Mouse (Mus musculus): ENCODE results near the gene Klhl22. TPM values are rescaled to one million over a fixed set of nuclear protein-coding genes. Genes with fewer than 3 reads are reported as not detected.

The Klhl22 gene
- polyA plus RNA-seq, 1 experiment from 2014 or later, result 72.8 TPM

Other genes starting within 250 kb of the Klhl22 start
- gene Thap7, start 228.5 kb upstream of the Klhl22 start, polyA plus RNA-seq (2016; fragmentation: Nextera tagmentation; extraction: Ambion mirVana), result 49.4 and 52.2 TPM in 2 replicates
- gene Lrrc74b, start 198.4 kb upstream of the Klhl22 start, polyA plus RNA-seq (2016; fragmentation: Nextera tagmentation; extraction: Ambion mirVana), result 0.10 TPM in 1 of 2 replicates, not detected in the other
- gene P2rx6, start 197.7 kb upstream of the Klhl22 start, polyA plus RNA-seq (2016; fragmentation: Nextera tagmentation; extraction: Ambion mirVana), result 0.21 and 0.24 TPM in 2 replicates
- 1.5 and 1.6 TPM in 2 replicates for gene Slc7a4, start 176.4 kb upstream of the Klhl22 start, polyA plus RNA-seq (2016; fragmentation: Nextera tagmentation; extraction: Ambion mirVana)
- gene Smpd4, start 140.3 kb upstream of the Klhl22 start, polyA plus RNA-seq (2016; fragmentation: Nextera tagmentation; extraction: Ambion mirVana), result 66.7 and 68.7 TPM in 2 replicates
- 5.3 and 6.6 TPM in 2 replicates for gene Ccdc74a, start 113.1 kb upstream of the Klhl22 start, polyA plus RNA-seq (2016; fragmentation: Nextera tagmentation; extraction: Ambion mirVana)
- 50.3 and 50.5 TPM in 2 replicates for gene Med15, start 26.7 kb upstream of the Klhl22 start, polyA plus RNA-seq (2016; fragmentation: Nextera tagmentation; extraction: Ambion mirVana)
- 9.3 and 10.5 TPM in 2 replicates for gene Scarf2, start 37.7 kb downstream of the Klhl22 start, polyA plus RNA-seq (2016; fragmentation: Nextera tagmentation; extraction: Ambion mirVana)
- not detected in 2 replicates for gene B830017H08Rik, start 73.5 kb downstream of the Klhl22 start, polyA plus RNA-seq (2016; fragmentation: Nextera tagmentation; extraction: Ambion mirVana)
- 2.5 and 4.1 TPM in 2 replicates for gene Car15, start 78.7 kb downstream of the Klhl22 start, polyA plus RNA-seq (2016; fragmentation: Nextera tagmentation; extraction: Ambion mirVana)
- gene Gm20518, start 132.1 kb downstream of the Klhl22 start, polyA plus RNA-seq (2016; fragmentation: Nextera tagmentation; extraction: Ambion mirVana), result 0.35 and 0.42 TPM in 2 replicates
- gene Tssk1, start 134.6 kb downstream of the Klhl22 start, polyA plus RNA-seq (2016; fragmentation: Nextera tagmentation; extraction: Ambion mirVana), result 0.04 TPM in 1 of 2 replicates, not detected in the other
- 98.6 and 100 TPM in 2 replicates for gene Dgcr2, start 138.9 kb downstream of the Klhl22 start, polyA plus RNA-seq (2016; fragmentation: Nextera tagmentation; extraction: Ambion mirVana)
- 0.14 TPM in 1 of 2 replicates, not detected in the other for gene Tssk2, start 139.0 kb downstream of the Klhl22 start, polyA plus RNA-seq (2016; fragmentation: Nextera tagmentation; extraction: Ambion mirVana)
- gene Ess2, start 151.7 kb downstream of the Klhl22 start, polyA plus RNA-seq (2016; fragmentation: Nextera tagmentation; extraction: Ambion mirVana), result 57.4 and 60.6 TPM in 2 replicates
- gene Gsc2, start 155.4 kb downstream of the Klhl22 start, polyA plus RNA-seq (2016; fragmentation: Nextera tagmentation; extraction: Ambion mirVana), result not detected in 2 replicates
- 85.8 and 90.6 TPM in 2 replicates for gene Slc25a1, start 168.6 kb downstream of the Klhl22 start, polyA plus RNA-seq (2016; fragmentation: Nextera tagmentation; extraction: Ambion mirVana)
- gene Vpreb2, start 220.8 kb downstream of the Klhl22 start, polyA plus RNA-seq (2016; fragmentation: Nextera tagmentation; extraction: Ambion mirVana), result not detected in 2 replicates

Data from embryonic facial prominence, embryonic 10.5 days (tissue).